Mouse (Mus musculus) forebrain, embryonic 13.5 days (tissue): Measurements from ENCODE around the gene Chrnd. TPM values are rescaled to one million over a fixed set of nuclear protein-coding genes. Genes with fewer than 3 reads are reported as not detected.

Experiments
- ATAC-seq: fragments of 200-750 bp; cut with Nextera tagmentation; 2 replicates; pipeline ENCODE4 v1.8.0; 2017
- H3K27ac ChIP-seq: fragments of 300-500 bp; sonication (generic); 2 replicates; pipeline ENCODE4 v1.5.1; 2015; ENCODE audit warnings: inconsistent platforms, mild to moderate bottlenecking, moderate library complexity
- H3K27me3 ChIP-seq: fragments of 300-500 bp; sonication (generic); 2 replicates; pipeline ENCODE4 v1.6.1; 2015; ENCODE audit warnings: mild to moderate bottlenecking, inconsistent platforms
- H3K36me3 ChIP-seq: fragments of 300-500 bp; sonication (generic); 2 replicates; pipeline ENCODE4 v1.6.1; 2015; ENCODE audit warnings: mild to moderate bottlenecking, inconsistent platforms; ENCODE audit not compliant: poor library complexity, severe bottlenecking
- H3K4me1 ChIP-seq: fragments of 300-500 bp; sonication (generic); 2 replicates; pipeline ENCODE4 v1.6.1; 2015; ENCODE audit warnings: inconsistent platforms
- H3K4me2 ChIP-seq: fragments of 300-500 bp; sonication (generic); 2 replicates; pipeline ENCODE4 v1.6.1; 2015; ENCODE audit warnings: inconsistent platforms, mild to moderate bottlenecking, moderate library complexity
- H3K4me3 ChIP-seq: fragments of 300-500 bp; sonication (generic); 2 replicates; pipeline ENCODE4 v1.5.1; 2015; ENCODE audit warnings: mild to moderate bottlenecking, inconsistent platforms
- H3K9ac ChIP-seq: fragments of 300-500 bp; sonication (generic); 2 replicates; pipeline ENCODE4 v1.6.1; 2015; ENCODE audit warnings: mild to moderate bottlenecking, inconsistent platforms
- H3K9me3 ChIP-seq: fragments of 300-500 bp; sonication (generic); replicated peaks from 2 replicates; pipeline ENCODE4 v1.6.1; 2016; ENCODE audit warnings: inconsistent platforms
- WGBS: fragments of 180-500 bp; shearing (Covaris S2); methylation state at CpG from one replicate; pipeline ENCODE4 v1.1.7; 2015; 5-methylcytosine and 5-hydroxymethylcytosine counted together
- polyA plus RNA-seq: library from polyadenylated mRNA; unstranded; fragments of >200 nt; fragmentation: Nextera tagmentation; extraction: Ambion mirVana; gene quantifications from 2 replicates; pipeline ENCODE4 v1.2.1, GENCODE M21; 2015

The Chrnd gene
- polyA plus RNA-seq, 1 experiment from 2014 or later = not detected

DNA sequence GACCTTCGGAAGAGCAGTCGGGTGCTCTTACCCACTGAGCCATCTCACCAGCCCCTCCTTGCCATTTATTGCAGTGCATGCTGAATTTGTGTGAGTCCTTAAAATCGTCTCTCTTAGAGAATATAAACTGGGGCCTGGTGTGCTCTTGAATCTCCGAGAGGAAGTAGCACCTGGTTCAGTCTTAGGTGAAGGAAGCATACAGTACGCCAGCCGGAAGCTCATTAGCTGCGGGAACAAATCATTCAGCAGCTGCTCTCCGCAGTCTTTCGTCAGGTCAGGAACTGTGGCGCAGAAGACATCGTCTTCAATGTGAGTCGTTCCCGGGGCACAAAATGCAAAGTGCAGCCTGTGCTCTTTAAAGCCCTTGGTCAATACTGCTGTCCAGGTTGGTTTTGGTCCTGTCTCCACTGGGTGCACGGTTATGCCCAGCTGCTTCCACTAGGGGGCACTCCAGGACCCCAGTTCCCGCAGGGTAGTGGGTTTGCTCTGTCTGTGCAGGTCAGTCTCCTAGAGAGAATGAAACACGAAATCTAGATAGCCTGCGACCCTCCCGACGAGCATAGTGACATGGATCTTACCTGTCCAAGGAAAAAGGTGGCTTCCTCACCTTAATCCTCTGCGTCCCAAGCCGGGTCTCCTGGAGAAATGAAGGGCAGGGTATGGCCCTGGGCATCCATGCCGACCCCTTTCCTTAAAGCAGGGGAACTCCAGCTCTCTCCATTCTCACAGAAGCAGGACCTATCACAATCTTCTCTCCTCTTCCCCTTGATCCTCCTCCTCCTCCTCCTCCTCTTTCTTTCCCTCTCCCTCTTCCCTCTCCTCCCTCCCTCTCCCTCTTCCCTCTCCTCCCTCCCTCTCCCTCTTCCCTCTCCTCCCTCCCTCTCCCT, 55.8 kb downstream of the Chrnd start:
- Histone ChIP-seq H3K4me2 (peak overlapping the region; percentile 28), H3K9ac (no peak overlapping the region; the same call in 1 of the 2 replicates), H3K36me3 (peaks cover 4% of the 10 kb centered on the region; the same call in 1 of the 2 replicates), H3K9me3 (no peaks in the 10 kb centered on the region), H3K4me1 (no peaks in the 10 kb centered on the region), H3K27ac (no peak overlapping the region), H3K27me3 (no peaks in the 10 kb centered on the region), H3K4me3 (no peak overlapping the region)
- 25% methylated on average over 22 of the region's 22 CpGs for WGBS
- ATAC-seq = peak; percentile 92

Other genes with a start within 250 kb of the Chrnd start
- not detected in 2 replicates for gene Alppl2, start 100.7 kb upstream of the Chrnd start, polyA plus RNA-seq
- gene Alpi, start 89.0 kb upstream of the Chrnd start, polyA plus RNA-seq = not detected in 2 replicates
- gene Akp3, start 65.6 kb upstream of the Chrnd start, polyA plus RNA-seq = not detected in 2 replicates
- gene Ecel1, start 34.1 kb upstream of the Chrnd start, polyA plus RNA-seq = 20.0 and 20.2 TPM in 2 replicates
- gene Prss56, start 7.3 kb upstream of the Chrnd start, polyA plus RNA-seq = 0.17 TPM in 1 of 2 replicates, not detected in the other
- not detected in 2 replicates for gene Chrng, start 14.1 kb downstream of the Chrnd start, polyA plus RNA-seq
- 103 and 108 TPM in 2 replicates for gene Eif4e2, start 23.3 kb downstream of the Chrnd start, polyA plus RNA-seq
- 1.1 TPM in 2 replicates for gene Efhd1, start 73.8 kb downstream of the Chrnd start, polyA plus RNA-seq
- gene Gigyf2, start 136.4 kb downstream of the Chrnd start, polyA plus RNA-seq = 65.4 and 67.4 TPM in 2 replicates
- 6.4 and 10.4 TPM in 2 replicates for gene Kcnj13, start 204.1 kb downstream of the Chrnd start, polyA plus RNA-seq